Mouse (Mus musculus) granulocyte monocyte progenitor cell, adult 5-6 weeks (primary cell): ENCODE results near the gene Tbc1d13. TPM values are rescaled to one million over a fixed set of nuclear protein-coding genes. Genes with fewer than 3 reads are reported as not detected.
"Not testable (repeated sequence)": the region's sequence is repeated elsewhere in the genome, so short reads cannot be mapped to it uniquely, and the experiment has no call there.

Source experiments
- ATAC-seq: replicated peaks from 2 replicates; pipeline ENCODE4 v1.8.0; 2016; ENCODE audit warnings: mild to moderate bottlenecking, moderate TSS enrichment, inconsistent platforms; ENCODE audit not compliant: poor library complexity, severe bottlenecking
- total RNA-seq, 2 experiments: library from RNA; stranded (forward) in 1 of 2; stranded (reverse) in 1 of 2; fragments of 200-712, 200-1000 nt in 1 of 2; fragments of >200 nt in 1 of 2; fragmentation: Nextera tagmentation in 1 of 2; gene quantifications; 2 replicates each; pipeline ENCODE4 v1.2.3; 2014 to 2017

The Tbc1d13 gene
- total RNA-seq, 2 experiments from 2014 or later = 42.2 to 65.9 TPM

GRCm38 (mm10) chr2:30124472-30125274, 8.9 kb upstream of the Tbc1d13 start, which contains the start of gene Zer1:
Zer1 (minus strand) TSS chr2:30124585.
- ATAC-seq = peak; percentile 97

GRCm38 (mm10) chr2:30128789-30129188, 4.8 kb upstream of the Tbc1d13 start:
- ATAC-seq = no peak

GRCm38 (mm10) chr2:30130156-30130555, 3.4 kb upstream of the Tbc1d13 start:
- ATAC-seq = no peak

GRCm38 (mm10) chr2:30131240-30131639, 2.3 kb upstream of the Tbc1d13 start:
- ATAC-seq = not testable (repeated sequence)

GRCm38 (mm10) chr2:30132801-30133612, 539 bp upstream of the Tbc1d13 start:
- peak; percentile 49 for ATAC-seq

- no peak for ATAC-seq
Observed at GRCm38 (mm10) chr2:30134378-30134711, 799 bp downstream of the Tbc1d13 start.

- ATAC-seq = no peak
Observed at GRCm38 (mm10) chr2:30134928-30135620, 1.5 kb downstream of the Tbc1d13 start.

- ATAC-seq = no peak
Observed at GRCm38 (mm10) chr2:30136458-30136857, 2.9 kb downstream of the Tbc1d13 start.

- not testable (repeated sequence) for ATAC-seq
Observed at GRCm38 (mm10) chr2:30140021-30140420, 6.5 kb downstream of the Tbc1d13 start.

- no peak for ATAC-seq
Observed at GRCm38 (mm10) chr2:30144436-30144835, 10.9 kb downstream of the Tbc1d13 start.

- ATAC-seq = no peak
Observed at GRCm38 (mm10) chr2:30147466-30147865, 13.9 kb downstream of the Tbc1d13 start.

- no peak for ATAC-seq
Observed at GRCm38 (mm10) chr2:30151840-30152239, 18.3 kb downstream of the Tbc1d13 start.

- no peak for ATAC-seq
Observed at GRCm38 (mm10) chr2:30152616-30153015, 19.1 kb downstream of the Tbc1d13 start.

GRCm38 (mm10) chr2:30159871-30160270, 26.3 kb downstream of the Tbc1d13 start:
- not testable (repeated sequence) for ATAC-seq

GRCm38 (mm10) chr2:30161809-30162208, 28.3 kb downstream of the Tbc1d13 start:
- peak; percentile 59; the same call in 1 of the 2 replicates for ATAC-seq

GRCm38 (mm10) chr2:30164340-30164932, 30.9 kb downstream of the Tbc1d13 start:
- no peak for ATAC-seq

- no peak for ATAC-seq
Observed at GRCm38 (mm10) chr2:30166677-30167076, 33.1 kb downstream of the Tbc1d13 start.

GRCm38 (mm10) chr2:30171371-30171996, 37.9 kb downstream of the Tbc1d13 start, which contains the start of gene Endog:
Endog (plus strand) TSS chr2:30171493.
- peak; percentile 89 for ATAC-seq

- ATAC-seq = peak; percentile 2; the same call in 1 of the 2 replicates
Observed at GRCm38 (mm10) chr2:30171997-30172382, 38.4 kb downstream of the Tbc1d13 start.
